Mouse (Mus musculus): ENCODE data around the gene Man2c1.

Gene Man2c1

GRCm38 (mm10) chr9:57156823-57157222 lies 26.3 kb downstream of the Man2c1 start:
- in situ Hi-C loops (cut with MboI, MseI) = no loop called here

GRCm38 (mm10) chr9:57157499-57157898 lies 27.0 kb downstream of the Man2c1 start:
- in situ Hi-C loops (cut with MboI, MseI) = no loop called here

DNA sequence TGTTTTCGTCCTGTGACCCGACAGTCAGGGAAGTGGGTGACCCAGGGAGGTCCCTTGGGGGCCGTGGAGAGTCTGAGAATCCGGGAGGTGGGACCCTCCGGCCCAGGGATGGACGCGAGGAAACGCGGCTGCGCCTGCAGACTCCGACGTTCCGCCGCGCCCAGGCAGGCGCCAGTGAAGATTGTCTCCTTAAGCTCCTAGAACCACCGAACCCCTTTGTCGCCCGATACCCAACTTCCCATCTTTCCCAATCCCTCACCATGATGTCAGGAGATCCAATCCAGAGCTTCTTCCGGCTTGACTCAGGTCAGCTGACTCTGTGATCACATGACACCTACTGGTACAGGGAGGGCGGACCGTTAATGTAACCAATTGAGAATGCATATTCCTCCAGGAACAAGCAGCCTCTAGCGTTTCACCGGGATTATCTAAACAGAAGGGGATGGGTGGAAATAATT lies 27.6 kb downstream of the Man2c1 start, which contains the start of gene Commd4:
Gene Commd4, minus strand, starts transcription at position 319 of the 458 bp plus-strand sequence.
- in situ Hi-C loops (cut with MboI, MseI) = no loop called here

DNA sequence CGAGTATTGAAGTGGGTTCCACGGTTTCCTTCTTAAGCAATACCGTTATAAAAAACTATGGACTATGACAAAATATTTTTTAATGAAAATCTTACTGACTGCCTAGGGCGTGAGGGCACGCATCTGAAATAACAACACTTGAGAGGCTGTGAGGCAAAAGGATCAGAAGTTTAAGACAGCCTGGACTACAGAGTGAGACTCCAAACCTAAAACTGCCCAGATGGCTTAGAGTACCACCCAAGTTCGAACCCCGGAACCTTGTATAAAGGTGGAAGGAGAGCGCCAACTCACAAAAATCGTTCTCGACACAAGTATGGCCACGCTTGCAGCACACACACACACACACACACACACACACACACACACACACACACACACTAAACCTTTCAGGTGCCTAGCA lies 28.0 kb downstream of the Man2c1 start:
- in situ Hi-C loops (cut with MboI, MseI) = no loop called here

GRCm38 (mm10) chr9:57162496-57162895 lies 32.0 kb downstream of the Man2c1 start:
- in situ Hi-C loops (cut with MboI, MseI) = no loop called here

- in situ Hi-C loops (cut with MboI, MseI) = no loop called here
Observed at GRCm38 (mm10) chr9:57163137-57163536, 32.6 kb downstream of the Man2c1 start.

- in situ Hi-C loops (cut with MboI, MseI) = no loop called here
Observed at GRCm38 (mm10) chr9:57166173-57166572, 35.7 kb downstream of the Man2c1 start.

DNA sequence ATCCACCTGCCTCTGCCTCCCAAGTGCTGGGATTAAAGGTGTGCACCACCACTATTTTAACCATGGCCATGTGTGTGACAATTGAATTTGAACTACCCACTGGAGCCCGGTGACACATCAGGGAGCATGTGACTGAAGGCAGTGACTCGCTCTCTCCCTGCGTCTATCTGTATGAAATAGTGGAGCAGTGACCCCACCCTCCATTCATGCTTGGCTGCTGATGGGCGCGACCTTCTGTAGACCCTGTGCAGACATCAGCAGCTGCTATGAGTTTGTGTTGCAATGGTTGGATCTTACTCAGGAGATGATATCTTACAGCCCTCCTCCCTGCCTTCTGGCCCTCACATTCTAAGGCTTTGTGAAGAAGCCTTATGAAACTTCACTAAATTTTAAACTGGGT lies 37.9 kb downstream of the Man2c1 start:
- in situ Hi-C loops (cut with MboI, MseI) = no loop called here

Measured in T-helper 17 cell (primary cell).